Mouse (Mus musculus): ENCODE data around the gene Gm5129. TPM values are rescaled to one million over a fixed set of nuclear protein-coding genes. Genes with fewer than 3 reads are reported as not detected.
"Not testable (repeated sequence)": the region's sequence is repeated elsewhere in the genome, so short reads cannot be mapped to it uniquely, and the experiment has no call there.

Gene Gm5129
- polyA plus RNA-seq, 1 experiment from 2014 or later: not detected

GRCm38 (mm10) chr5:29737471-29737870 is 1.7 kb upstream of the Gm5129 start:
- Histone ChIP-seq H3K9me3 (ENCODE audit: control insufficient read depth, low read length) (no peaks in the 10 kb centered on the region), H3K36me3 (ENCODE audit: control insufficient read depth, insufficient read depth, low read length) (no peaks in the 10 kb centered on the region; the same call in 1 of the 2 replicates), H3K27me3 (replicated peaks; ENCODE audit: control insufficient read depth, insufficient read depth, low read length) (no peaks in the 10 kb centered on the region), H3K4me1 (replicated peaks; ENCODE audit: control insufficient read depth, insufficient read depth, low read length) (peaks cover 18% of the 10 kb centered on the region), H3K4me2 (peak overlapping the region; percentile 72), H3K9ac (ENCODE audit: low read depth, low read length) (peak overlapping the region; percentile 95), H3K27ac (ENCODE audit: low read depth, low read length) (no peak overlapping the region), H3K4me3 (ENCODE audit: low read depth, low read length) (peak overlapping the region; percentile 95)
- 87% methylated on average over 5 of the region's 5 CpGs for WGBS
- ATAC-seq (replicated peaks; ENCODE audit: low FRiP score) (no peak), DNase-seq (ENCODE audit: low spot score) (no peak)

DNA sequence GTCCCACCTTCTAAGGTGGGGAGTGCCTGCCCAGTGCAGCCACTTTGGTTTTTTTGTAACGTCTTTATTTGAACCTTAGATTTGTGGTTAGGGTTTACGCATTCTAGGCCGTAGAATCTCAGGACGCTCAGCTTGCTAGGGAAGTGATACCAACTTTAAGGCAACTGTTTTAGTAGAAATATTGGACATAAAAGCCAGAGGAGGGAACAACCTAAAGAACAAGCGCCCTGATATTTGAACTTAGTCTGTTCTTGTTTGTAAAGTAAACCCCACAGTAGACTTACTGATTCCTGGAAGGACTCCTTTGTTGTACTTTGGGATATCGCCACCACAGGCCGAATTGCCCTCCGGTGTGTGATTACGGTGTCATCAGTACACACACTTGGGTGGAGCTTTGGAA is 1.2 kb upstream of the Gm5129 start:
- peaks cover 18% of the 10 kb centered on the region for H3K4me1 ChIP-seq (replicated peaks; ENCODE audit: control insufficient read depth, insufficient read depth, low read length)
- DNase-seq (ENCODE audit: low spot score) (no peak), ATAC-seq (replicated peaks; ENCODE audit: low FRiP score) (no peak)
- WGBS: 45% methylated on average over 9 of the region's 9 CpGs
- H3K4me2 ChIP-seq: peak overlapping the region; percentile 72
- H3K9ac ChIP-seq (ENCODE audit: low read depth, low read length): peak overlapping the region; percentile 95
- H3K27ac ChIP-seq (ENCODE audit: low read depth, low read length): no peak overlapping the region
- no peaks in the 10 kb centered on the region for H3K27me3 ChIP-seq (replicated peaks; ENCODE audit: control insufficient read depth, insufficient read depth, low read length)
- no peaks in the 10 kb centered on the region for H3K36me3 ChIP-seq (ENCODE audit: control insufficient read depth, insufficient read depth, low read length)
- H3K9me3 ChIP-seq (ENCODE audit: control insufficient read depth, low read length): no peaks in the 10 kb centered on the region
- H3K4me3 ChIP-seq (ENCODE audit: low read depth, low read length): peak overlapping the region; percentile 95

- peaks cover 18% of the 10 kb centered on the region for H3K4me1 ChIP-seq (replicated peaks; ENCODE audit: control insufficient read depth, insufficient read depth, low read length)
- peak overlapping the region; percentile 96 for H3K27ac ChIP-seq (ENCODE audit: low read depth, low read length)
- H3K4me3 ChIP-seq (ENCODE audit: low read depth, low read length): peak overlapping the region; percentile 95
- H3K4me2 ChIP-seq: peak overlapping the region; percentile 72
- H3K9ac ChIP-seq (ENCODE audit: low read depth, low read length): peak overlapping the region; percentile 95
- H3K27me3 ChIP-seq (replicated peaks; ENCODE audit: control insufficient read depth, insufficient read depth, low read length): no peaks in the 10 kb centered on the region
- WGBS: under 1% methylated on average over 48 of the region's 48 CpGs
- no peak for DNase-seq (ENCODE audit: low spot score)
- H3K36me3 ChIP-seq (ENCODE audit: control insufficient read depth, insufficient read depth, low read length): no peaks in the 10 kb centered on the region
- ATAC-seq (replicated peaks; ENCODE audit: low FRiP score): peak; percentile 33
- H3K9me3 ChIP-seq (ENCODE audit: control insufficient read depth, low read length): no peaks in the 10 kb centered on the region
Measured at GRCm38 (mm10) chr5:29736073-29736900, 551 bp upstream of the Gm5129 start.

DNA sequence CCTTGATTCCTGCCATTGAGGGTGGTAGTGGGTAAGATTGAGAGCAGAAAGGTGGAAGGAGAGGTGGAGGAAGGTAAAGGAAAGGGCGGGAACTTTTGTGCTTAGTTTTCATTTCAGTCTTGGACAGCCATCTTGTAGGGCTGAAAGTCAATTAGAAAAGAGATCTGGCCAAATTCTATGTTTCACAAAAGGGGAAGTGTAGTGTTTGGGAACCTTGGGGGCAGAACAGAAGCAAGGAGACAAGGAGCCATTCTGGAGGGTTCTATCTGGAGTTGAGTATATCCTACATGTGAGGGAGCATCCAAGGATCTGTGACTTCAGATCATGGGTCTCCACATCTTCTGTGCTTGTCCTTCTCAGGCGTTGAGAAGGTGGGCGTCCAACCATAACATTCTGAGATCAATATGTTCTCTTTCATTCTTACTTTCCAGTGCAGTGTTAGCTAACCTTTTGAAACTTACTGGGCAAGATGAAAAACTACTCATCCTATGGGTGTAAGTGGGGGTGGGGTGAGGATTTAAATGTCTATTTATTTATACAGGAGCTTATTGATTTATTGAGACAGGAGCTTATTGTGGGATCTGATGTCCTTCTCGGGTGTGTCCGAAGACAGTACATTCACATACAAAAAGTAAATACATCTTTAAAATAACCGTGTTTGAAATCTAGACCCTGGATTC is 765 bp downstream of the Gm5129 start:
- H3K4me3 ChIP-seq (ENCODE audit: low read depth, low read length): peak overlapping the region; percentile 95
- H3K27ac ChIP-seq (ENCODE audit: low read depth, low read length): peak overlapping the region; percentile 96
- ATAC-seq (replicated peaks; ENCODE audit: low FRiP score): 0 out of 2 replicates have a peak, but pooled peaks have one; percentile 1
- peak overlapping the region; percentile 95 for H3K9ac ChIP-seq (ENCODE audit: low read depth, low read length)
- peaks cover 18% of the 10 kb centered on the region for H3K4me1 ChIP-seq (replicated peaks; ENCODE audit: control insufficient read depth, insufficient read depth, low read length)
- no peak for DNase-seq (ENCODE audit: low spot score)
- peak overlapping the region; percentile 68 for H3K4me2 ChIP-seq
- H3K36me3 ChIP-seq (ENCODE audit: control insufficient read depth, insufficient read depth, low read length): no peaks in the 10 kb centered on the region
- 43% methylated on average over 6 of the region's 6 CpGs for WGBS
- no peaks in the 10 kb centered on the region for H3K9me3 ChIP-seq (ENCODE audit: control insufficient read depth, low read length)
- H3K27me3 ChIP-seq (replicated peaks; ENCODE audit: control insufficient read depth, insufficient read depth, low read length): no peaks in the 10 kb centered on the region

- ATAC-seq (replicated peaks; ENCODE audit: low FRiP score); H3K4me1 ChIP-seq (replicated peaks; ENCODE audit: control insufficient read depth, insufficient read depth, low read length); H3K36me3 ChIP-seq (ENCODE audit: control insufficient read depth, insufficient read depth, low read length); H3K4me3 ChIP-seq (ENCODE audit: low read depth, low read length); H3K4me2 ChIP-seq; DNase-seq (ENCODE audit: low spot score); H3K27ac ChIP-seq (ENCODE audit: low read depth, low read length); H3K27me3 ChIP-seq (replicated peaks; ENCODE audit: control insufficient read depth, insufficient read depth, low read length); H3K9me3 ChIP-seq (ENCODE audit: control insufficient read depth, low read length); H3K9ac ChIP-seq (ENCODE audit: low read depth, low read length): not testable (repeated sequence)
- WGBS: 83% methylated on average over 5 of the region's 5 CpGs
Measured at GRCm38 (mm10) chr5:29726070-29726469, 9.7 kb downstream of the Gm5129 start.

DNA sequence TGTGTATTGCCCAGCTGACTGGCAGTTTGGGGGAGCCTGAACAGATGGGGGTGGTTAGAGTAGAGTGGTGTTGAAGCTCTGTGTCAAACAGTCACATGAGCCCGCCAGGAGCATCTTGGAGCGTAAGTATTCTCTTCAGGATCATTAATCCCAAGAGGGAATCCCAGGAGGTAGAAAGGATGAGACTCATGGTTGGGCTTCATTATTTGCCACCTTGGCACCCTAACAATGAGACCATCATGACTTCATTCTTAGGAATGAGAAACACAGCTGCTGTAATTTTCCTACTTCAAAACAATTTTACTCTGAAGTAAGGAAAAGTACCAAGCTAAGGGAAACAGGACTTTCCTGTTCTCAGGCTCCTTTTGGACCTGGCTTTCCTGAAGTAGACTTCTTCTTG is 10.4 kb downstream of the Gm5129 start:
- Histone ChIP-seq H3K27me3 (replicated peaks; ENCODE audit: control insufficient read depth, insufficient read depth, low read length) (no peaks in the 10 kb centered on the region), H3K4me3 (ENCODE audit: low read depth, low read length) (no peak overlapping the region), H3K36me3 (ENCODE audit: control insufficient read depth, insufficient read depth, low read length) (no peaks in the 10 kb centered on the region), H3K9ac (ENCODE audit: low read depth, low read length) (no peak overlapping the region), H3K4me2 (no peak overlapping the region), H3K9me3 (ENCODE audit: control insufficient read depth, low read length) (no peaks in the 10 kb centered on the region), H3K4me1 (replicated peaks; ENCODE audit: control insufficient read depth, insufficient read depth, low read length) (no peaks in the 10 kb centered on the region), H3K27ac (ENCODE audit: low read depth, low read length) (no peak overlapping the region)
- 82% methylated on average over 2 of the region's 2 CpGs for WGBS
- no peak for ATAC-seq (replicated peaks; ENCODE audit: low FRiP score)
- no peak for DNase-seq (ENCODE audit: low spot score)

DNA sequence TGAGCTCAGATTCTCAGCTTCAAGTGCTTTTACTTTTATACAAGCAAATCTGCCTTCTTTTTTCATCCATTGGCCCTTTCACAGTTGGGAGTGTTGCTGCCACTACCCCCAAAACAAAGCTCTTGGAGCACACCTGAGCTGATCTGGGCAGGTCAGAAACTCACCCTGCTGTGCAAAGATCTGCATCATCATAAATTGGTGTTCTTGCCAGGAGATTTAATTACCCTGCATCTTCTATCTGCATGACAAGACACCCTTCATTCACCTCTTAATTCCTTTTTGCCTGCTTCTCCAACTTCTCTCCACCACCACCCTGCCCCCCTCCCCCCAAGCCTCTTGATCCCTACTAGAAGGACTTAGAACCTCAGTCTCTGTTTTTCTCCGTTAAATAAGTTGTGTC is 14.6 kb downstream of the Gm5129 start:
- WGBS: 18% methylated on average over 1 of the region's 1 CpGs
- H3K9ac ChIP-seq (ENCODE audit: low read depth, low read length): no peak overlapping the region
- H3K36me3 ChIP-seq (ENCODE audit: control insufficient read depth, insufficient read depth, low read length): no peaks in the 10 kb centered on the region
- ATAC-seq (replicated peaks; ENCODE audit: low FRiP score) (no peak), DNase-seq (ENCODE audit: low spot score) (no peak)
- no peak overlapping the region for H3K27ac ChIP-seq (ENCODE audit: low read depth, low read length)
- H3K4me3 ChIP-seq (ENCODE audit: low read depth, low read length): no peak overlapping the region
- H3K27me3 ChIP-seq (replicated peaks; ENCODE audit: control insufficient read depth, insufficient read depth, low read length): no peaks in the 10 kb centered on the region
- H3K4me2 ChIP-seq: no peak overlapping the region
- H3K9me3 ChIP-seq (ENCODE audit: control insufficient read depth, low read length): no peaks in the 10 kb centered on the region
- H3K4me1 ChIP-seq (replicated peaks; ENCODE audit: control insufficient read depth, insufficient read depth, low read length): no peaks in the 10 kb centered on the region

DNA sequence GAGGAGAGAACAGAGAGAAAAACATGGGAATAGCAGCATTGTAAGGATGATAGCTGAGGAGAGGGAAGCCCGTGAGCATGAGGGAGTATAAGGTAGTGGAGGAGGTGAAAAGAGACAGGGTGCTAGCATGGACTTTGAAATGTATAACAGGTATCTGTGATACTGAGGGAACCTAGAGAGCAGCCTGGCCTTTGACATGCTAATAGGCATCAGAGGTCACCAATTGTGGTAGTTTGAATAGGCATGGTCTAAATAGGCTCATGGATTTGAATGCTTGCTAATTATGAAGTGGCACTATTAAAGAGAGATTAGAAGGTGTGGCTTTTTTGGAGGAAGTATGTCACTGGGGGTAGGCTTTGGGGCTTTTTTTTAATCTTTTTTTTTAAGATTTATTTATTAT is 22.8 kb downstream of the Gm5129 start:
- no peaks in the 10 kb centered on the region for H3K4me1 ChIP-seq (replicated peaks; ENCODE audit: control insufficient read depth, insufficient read depth, low read length)
- no peaks in the 10 kb centered on the region for H3K9me3 ChIP-seq (ENCODE audit: control insufficient read depth, low read length)
- WGBS: 56% methylated on average over 1 of the region's 1 CpGs

More for the DNA sequence above, 22.8 kb downstream of the Gm5129 start:
- DNase-seq (ENCODE audit: low spot score): no peak
- Histone ChIP-seq H3K27me3 (replicated peaks; ENCODE audit: control insufficient read depth, insufficient read depth, low read length) (no peaks in the 10 kb centered on the region), H3K4me3 (ENCODE audit: low read depth, low read length) (no peak overlapping the region), H3K4me2 (no peak overlapping the region), H3K36me3 (ENCODE audit: control insufficient read depth, insufficient read depth, low read length) (no peaks in the 10 kb centered on the region), H3K27ac (ENCODE audit: low read depth, low read length) (no peak overlapping the region), H3K9ac (ENCODE audit: low read depth, low read length) (no peak overlapping the region)
- ATAC-seq (replicated peaks; ENCODE audit: low FRiP score): no peak

Measured in liver, embryonic 11.5 days (tissue).